Mouse (Mus musculus) lung, postnatal 14 days (tissue): Measurements from ENCODE around the gene Hoxa11.

Source experiments
- DNase-seq: peaks from one replicate; pipeline ENCODE4 v3.0.0; 2021

The Hoxa11 gene

GRCm38 (mm10) chr6:52246403-52246803 lies 793 bp upstream of the Hoxa11 start:
- no peak for DNase-seq

- no peak for DNase-seq
Measured at GRCm38 (mm10) chr6:52245040-52245756, 412 bp downstream of the Hoxa11 start.

DNA sequence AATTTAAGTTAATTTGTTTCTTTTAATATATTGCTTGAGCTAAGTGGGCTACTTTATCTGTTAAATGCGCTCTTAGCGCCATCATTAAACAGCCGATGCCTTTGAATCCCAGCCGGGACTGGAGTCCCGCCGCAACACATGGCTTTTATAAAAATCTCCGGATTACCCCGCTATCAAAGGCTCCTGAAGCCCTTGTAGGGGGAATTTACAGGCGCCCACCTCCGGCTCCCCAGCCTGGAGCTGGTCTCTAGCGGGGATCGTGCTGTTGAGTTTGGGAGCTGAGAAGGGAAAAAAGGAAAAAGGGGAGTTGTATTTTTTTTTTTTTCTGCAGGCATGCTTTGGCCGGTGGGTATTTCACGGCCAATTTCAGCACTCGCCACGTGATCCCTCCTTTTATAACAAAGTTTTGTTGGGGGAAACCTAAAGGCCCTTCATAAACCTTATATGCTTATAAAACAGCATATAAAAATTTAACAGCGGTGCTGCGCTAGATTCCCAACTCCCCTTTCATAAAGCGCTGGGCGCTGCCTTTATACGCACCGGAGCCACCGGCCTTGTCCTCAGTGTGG lies 1.1 kb downstream of the Hoxa11 start:
- no peak for DNase-seq

- DNase-seq, result no peak
Measured at GRCm38 (mm10) chr6:52243681-52244121, 1.9 kb downstream of the Hoxa11 start.

GRCm38 (mm10) chr6:52242801-52243332 lies 2.7 kb downstream of the Hoxa11 start:
- DNase-seq, result no peak

DNA sequence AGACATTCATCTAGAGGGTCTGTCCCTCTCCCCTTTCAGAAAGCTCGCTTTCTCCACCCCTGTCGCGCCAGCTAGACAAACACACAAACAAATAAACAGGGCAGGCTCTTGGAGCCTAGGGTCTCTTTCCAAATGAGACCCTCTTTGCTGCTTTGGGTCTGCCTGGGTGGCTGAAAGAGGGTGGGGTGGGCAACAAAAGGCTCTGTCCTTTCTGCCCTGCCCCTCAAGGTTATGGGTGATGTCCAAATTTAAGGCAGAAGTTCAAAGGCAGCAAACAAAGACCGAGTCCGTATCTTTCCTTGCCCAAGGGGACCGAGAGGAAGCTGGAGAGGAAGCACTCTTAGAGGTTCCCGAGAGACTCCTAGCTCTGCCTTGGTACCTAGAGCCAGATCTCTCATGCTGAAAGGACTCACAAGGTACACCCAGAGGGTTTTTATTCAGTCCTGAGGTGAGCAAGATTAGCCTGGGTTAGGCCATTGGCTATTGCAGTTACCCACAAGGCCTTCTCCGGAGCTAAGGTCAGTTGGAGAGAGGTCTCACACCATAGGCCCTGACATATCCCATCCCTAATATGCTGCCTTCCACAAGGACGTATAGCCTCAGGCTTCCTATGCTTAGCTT lies 4.5 kb downstream of the Hoxa11 start:
- DNase-seq, result no peak

GRCm38 (mm10) chr6:52240389-52241000 lies 5.1 kb downstream of the Hoxa11 start, which contains the start of gene Hoxa10:
Gene Hoxa10 (minus strand): TSS chr6:52240854.
- peak; percentile 85 for DNase-seq

DNA sequence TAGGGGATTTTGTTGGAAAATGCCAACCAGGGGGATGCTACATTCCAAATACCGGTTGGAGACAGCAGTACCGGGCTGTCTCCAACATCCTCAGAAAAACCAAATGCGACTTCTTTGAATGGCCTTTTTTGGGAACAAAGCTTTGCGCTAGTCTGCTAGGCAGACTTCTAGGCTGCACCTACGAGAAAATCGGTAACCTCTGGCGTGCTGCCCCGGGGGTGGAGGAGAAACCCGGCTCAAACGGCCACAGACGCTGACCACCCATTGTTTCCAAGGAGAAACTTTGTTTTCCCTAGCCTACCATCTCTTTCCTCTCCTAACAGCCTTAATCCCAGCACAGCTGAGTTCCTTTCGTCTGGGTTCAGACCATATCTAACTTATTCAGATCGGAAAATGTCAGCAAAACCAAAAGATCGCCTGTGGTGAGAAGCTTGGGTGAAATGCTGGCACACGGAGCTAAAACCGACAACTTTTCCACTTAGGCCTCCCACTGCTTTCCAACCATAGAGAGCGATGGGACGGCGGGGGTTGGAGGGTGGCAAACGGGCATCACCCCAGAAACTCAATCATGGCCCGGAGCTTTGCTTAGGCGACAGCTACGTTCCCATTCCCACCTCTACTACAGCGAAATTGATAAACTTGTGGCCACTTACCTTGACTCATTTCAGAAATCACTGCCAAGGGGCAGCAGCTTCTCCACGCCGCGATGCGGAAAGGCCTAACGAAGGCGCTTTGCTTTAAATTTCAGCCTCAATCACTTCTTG lies 5.8 kb downstream of the Hoxa11 start:
- no peak for DNase-seq

GRCm38 (mm10) chr6:52238976-52239375 lies 6.6 kb downstream of the Hoxa11 start:
- no peak for DNase-seq

DNA sequence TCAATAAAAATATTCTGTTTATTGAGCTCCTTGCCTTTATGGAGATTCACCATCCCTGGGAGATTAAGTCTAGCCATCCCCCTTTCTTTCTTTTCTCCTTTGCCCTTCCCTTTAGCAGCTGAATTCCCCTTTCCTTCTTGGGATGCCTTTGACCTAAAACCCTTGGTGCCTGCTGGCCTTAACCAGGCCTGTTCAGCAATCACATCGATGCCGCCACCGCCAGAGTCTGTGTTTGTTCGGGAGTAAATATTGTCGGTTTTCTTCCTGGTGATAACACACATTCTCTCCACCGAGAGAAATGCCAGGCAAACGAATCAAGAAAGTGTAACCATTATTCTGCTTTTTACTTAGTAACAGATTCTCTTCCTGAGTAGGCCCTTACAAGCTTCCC lies 7.5 kb downstream of the Hoxa11 start:
- no peak for DNase-seq

GRCm38 (mm10) chr6:52237346-52238154 lies 8.1 kb downstream of the Hoxa11 start:
- DNase-seq, result no peak

- no peak for DNase-seq
Measured at GRCm38 (mm10) chr6:52236806-52237205, 8.8 kb downstream of the Hoxa11 start.

GRCm38 (mm10) chr6:52235866-52236265 lies 9.7 kb downstream of the Hoxa11 start:
- no peak for DNase-seq

- DNase-seq, result no peak
Measured at GRCm38 (mm10) chr6:52235267-52235666, 10.3 kb downstream of the Hoxa11 start.

GRCm38 (mm10) chr6:52234428-52235140 lies 11.0 kb downstream of the Hoxa11 start:
- DNase-seq, result no peak

- DNase-seq, result no peak
Measured at GRCm38 (mm10) chr6:52233546-52234427, 11.8 kb downstream of the Hoxa11 start.

DNA sequence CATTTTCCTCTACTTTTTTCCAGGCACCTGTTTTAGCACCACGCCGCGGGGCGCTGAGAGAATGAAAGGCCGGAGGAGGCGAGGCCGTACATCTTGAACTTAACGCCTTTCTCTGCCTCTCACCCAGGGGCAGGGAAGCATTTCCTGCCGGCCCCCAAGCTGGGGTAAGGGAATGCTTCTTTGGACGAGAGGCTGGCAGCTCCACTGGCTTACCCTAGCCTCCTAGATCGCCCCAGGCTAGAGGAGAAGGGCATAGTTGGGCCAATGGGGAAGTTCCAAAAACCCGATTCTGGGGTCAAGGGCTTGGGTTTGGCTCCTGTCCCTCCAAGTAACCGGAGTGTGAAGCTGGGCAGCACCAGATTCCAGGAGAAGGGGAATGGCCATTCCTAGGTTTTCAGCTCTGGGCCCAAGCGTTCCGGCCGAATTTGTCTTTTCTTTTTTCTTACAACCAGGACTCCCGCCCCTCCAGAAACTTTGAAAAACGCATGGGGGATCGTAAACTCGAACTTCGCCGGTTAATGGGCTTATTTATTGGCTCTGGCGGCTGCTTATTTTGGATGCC lies 12.5 kb downstream of the Hoxa11 start:
- no peak for DNase-seq

DNA sequence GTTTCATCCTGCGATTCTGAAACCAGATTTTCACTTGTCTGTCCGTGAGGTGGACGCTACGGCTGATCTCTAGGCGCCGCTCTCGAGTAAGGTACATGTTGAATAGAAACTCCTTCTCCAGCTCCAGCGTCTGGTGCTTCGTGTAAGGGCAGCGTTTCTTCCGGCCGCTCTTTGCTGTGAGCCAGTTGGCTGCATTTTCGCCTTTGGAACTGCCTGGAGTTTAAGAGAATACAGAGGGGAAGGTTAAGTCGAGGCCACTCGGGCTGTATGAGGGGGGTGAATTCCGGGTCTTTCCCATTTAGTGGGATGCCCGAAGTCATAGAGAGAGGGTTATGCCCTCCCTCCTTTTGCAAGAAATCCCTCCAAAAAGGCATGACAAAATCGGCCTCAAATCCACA lies 13.0 kb downstream of the Hoxa11 start:
- no peak for DNase-seq

- DNase-seq, result no peak
Measured at GRCm38 (mm10) chr6:52231885-52232567, 13.6 kb downstream of the Hoxa11 start.
